Mouse (Mus musculus) midbrain, postnatal 0 days (tissue): ENCODE results near the gene Simc1. TPM values are rescaled to one million over a fixed set of nuclear protein-coding genes. Genes with fewer than 3 reads are reported as not detected.

Experiments used
- ATAC-seq: fragments of 200-750 bp; cut with Nextera tagmentation; 2 replicates; pipeline ENCODE4 v1.8.0; 2017; ENCODE audit warnings: moderate number of reproducible peaks, mild to moderate bottlenecking, moderate TSS enrichment, moderate library complexity; ENCODE audit not compliant: low FRiP score
- DNase-seq: peaks from one replicate; pipeline ENCODE4 v3.0.0-alpha.2; 2015; ENCODE audit warnings: low spot score
- H3K27ac ChIP-seq: fragments of 300-500 bp; sonication (generic); 2 replicates; pipeline ENCODE4 v1.5.1; 2014; ENCODE audit warnings: low read depth, mild to moderate bottlenecking, low read length, mixed read lengths
- H3K27me3 ChIP-seq: fragments of 300-500 bp; sonication (generic); 2 replicates; pipeline ENCODE4 v1.6.1; 2014; ENCODE audit warnings: low read length, control low read depth, mixed read lengths; ENCODE audit not compliant: insufficient read depth
- H3K36me3 ChIP-seq: fragments of 300-500 bp; sonication (generic); 2 replicates; pipeline ENCODE4 v1.6.1; 2014; ENCODE audit warnings: low read length, control low read depth, mixed read lengths; ENCODE audit not compliant: insufficient read depth
- H3K4me1 ChIP-seq: fragments of 300-500 bp; sonication (generic); 2 replicates; pipeline ENCODE4 v1.6.1; 2014; ENCODE audit warnings: mild to moderate bottlenecking, control low read depth, antibody characterized with exemption, low read length, mixed read lengths; ENCODE audit not compliant: insufficient read depth
- H3K4me2 ChIP-seq: fragments of 300-500 bp; sonication (generic); 2 replicates; pipeline ENCODE4 v1.6.1; 2014; ENCODE audit warnings: low read depth, mild to moderate bottlenecking, low read length, mixed read lengths; ENCODE audit not compliant: poor library complexity, severe bottlenecking
- H3K4me3 ChIP-seq: fragments of 300-500 bp; sonication (generic); 2 replicates; pipeline ENCODE4 v1.5.1; 2014; ENCODE audit warnings: low read depth, mild to moderate bottlenecking, low read length, moderate library complexity
- H3K9ac ChIP-seq: fragments of 300-500 bp; sonication (generic); replicated peaks from 2 replicates; pipeline ENCODE4 v1.6.1; 2014; ENCODE audit warnings: mild to moderate bottlenecking, low read length, moderate library complexity, mixed read lengths; ENCODE audit not compliant: poor library complexity, severe bottlenecking
- H3K9me3 ChIP-seq: fragments of 300-500 bp; sonication (generic); 2 replicates; pipeline ENCODE4 v1.6.1; 2016; ENCODE audit warnings: low read length, control low read depth
- CTCF ChIP-seq: IDR thresholded peaks from 2 replicates; pipeline ENCODE4 v1.5.1; 2016; ENCODE audit warnings: antibody characterized with exemption, mild to moderate bottlenecking
- WGBS: fragments of 180-500 bp; shearing (Covaris S2); extraction: QIAGEN DNeasy Blood & Tissue Kit; methylation state at CpG from one replicate; pipeline ENCODE4 v1.1.7; 2014; 5-methylcytosine and 5-hydroxymethylcytosine counted together
- polyA plus RNA-seq: library from polyadenylated mRNA; unstranded; fragments of >200 nt; fragmentation: Nextera tagmentation; extraction: Ambion mirVana; gene quantifications from 2 replicates; pipeline ENCODE4 v1.2.1, GENCODE M21; 2015
- total RNA-seq: library from RNA; depleted of rRNA; stranded (reverse); fragments of >200 nt; gene quantifications from 2 replicates; pipeline ENCODE4 v1.2.3, GENCODE M21; 2014

Gene Simc1
- total and polyA plus RNA-seq, 2 experiments from 2014 or later: 10.2 to 23.6 TPM

- H3K4me2 ChIP-seq: no peak overlapping the region
- no peak overlapping the region for H3K9ac ChIP-seq
- peaks cover 8% of the 10 kb centered on the region; the same call in 1 of the 2 replicates for H3K4me1 ChIP-seq
- DNase-seq (no peak), ATAC-seq (no peak)
- peak overlapping the region; percentile 26; the same call in 1 of the 2 replicates for H3K27ac ChIP-seq
- no peak overlapping the region for H3K4me3 ChIP-seq
- H3K9me3 ChIP-seq: no peaks in the 10 kb centered on the region
- peaks cover 38% of the 10 kb centered on the region for H3K36me3 ChIP-seq
- 81% methylated on average over 21 of the region's 21 CpGs for WGBS
- no peak for TF ChIP-seq CTCF
- no peaks in the 10 kb centered on the region for H3K27me3 ChIP-seq
Observed at GRCm38 (mm10) chr13:54577652-54578507, 74.3 kb downstream of the Simc1 start.

- Histone ChIP-seq H3K27me3 (no peaks in the 10 kb centered on the region), H3K4me3 (no peak overlapping the region), H3K4me2 (no peak overlapping the region), H3K36me3 (peaks cover 62% of the 10 kb centered on the region), H3K4me1 (no peaks in the 10 kb centered on the region), H3K27ac (no peak overlapping the region), H3K9me3 (no peaks in the 10 kb centered on the region), H3K9ac (no peak overlapping the region)
- no peak for TF ChIP-seq CTCF
- no peak for ATAC-seq
- DNase-seq: no peak
- 68% methylated on average over 2 of the region's 2 CpGs for WGBS
Observed at GRCm38 (mm10) chr13:54581385-54581784, 77.8 kb downstream of the Simc1 start.

- no peaks in the 10 kb centered on the region for H3K27me3 ChIP-seq
- peaks cover 62% of the 10 kb centered on the region for H3K36me3 ChIP-seq
- no peak for TF ChIP-seq CTCF
- 68% methylated on average over 10 of the region's 10 CpGs for WGBS
- H3K4me2 ChIP-seq: no peak overlapping the region
- no peaks in the 10 kb centered on the region for H3K4me1 ChIP-seq
- H3K4me3 ChIP-seq: no peak overlapping the region
- no peaks in the 10 kb centered on the region for H3K9me3 ChIP-seq
- no peak overlapping the region for H3K27ac ChIP-seq
- DNase-seq (no peak), ATAC-seq (no peak)
- H3K9ac ChIP-seq: no peak overlapping the region
Observed at GRCm38 (mm10) chr13:54582126-54582525, 78.5 kb downstream of the Simc1 start.

- no peaks in the 10 kb centered on the region for H3K4me1 ChIP-seq
- H3K36me3 ChIP-seq: peaks cover 60% of the 10 kb centered on the region
- 93% methylated on average over 5 of the region's 5 CpGs for WGBS
- no peak overlapping the region for H3K4me3 ChIP-seq
- H3K27ac ChIP-seq: no peak overlapping the region
- H3K27me3 ChIP-seq: no peaks in the 10 kb centered on the region
- H3K9ac ChIP-seq: no peak overlapping the region
- no peak for DNase-seq
- no peaks in the 10 kb centered on the region for H3K9me3 ChIP-seq
- no peak for ATAC-seq
- H3K4me2 ChIP-seq: no peak overlapping the region
- TF ChIP-seq CTCF: no peak
Observed at GRCm38 (mm10) chr13:54582860-54583259, 79.3 kb downstream of the Simc1 start.

GRCm38 (mm10) chr13:54585831-54586230 is 82.3 kb downstream of the Simc1 start:
- Histone ChIP-seq H3K4me2 (no peak overlapping the region), H3K27ac (no peak overlapping the region), H3K4me3 (no peak overlapping the region), H3K27me3 (no peaks in the 10 kb centered on the region), H3K9me3 (no peaks in the 10 kb centered on the region), H3K36me3 (peaks cover 35% of the 10 kb centered on the region), H3K4me1 (peaks cover 2% of the 10 kb centered on the region; the same call in 1 of the 2 replicates), H3K9ac (no peak overlapping the region)
- no peak for DNase-seq
- no peak for ATAC-seq
- WGBS: 90% methylated on average over 11 of the region's 11 CpGs
- no peak for TF ChIP-seq CTCF

- H3K27me3 ChIP-seq: no peaks in the 10 kb centered on the region
Observed at GRCm38 (mm10) chr13:54589414-54589995, 85.9 kb downstream of the Simc1 start.

More at GRCm38 (mm10) chr13:54589414-54589995, 85.9 kb downstream of the Simc1 start:
- no peak for DNase-seq
- 4% methylated on average over 24 of the region's 24 CpGs for WGBS
- no peak overlapping the region for H3K27ac ChIP-seq
- peak overlapping the region; percentile 78 for H3K4me2 ChIP-seq
- peaks cover 13% of the 10 kb centered on the region for H3K36me3 ChIP-seq
- TF ChIP-seq CTCF: no peak
- ATAC-seq: peak; percentile 18; the same call in 1 of the 2 replicates
- H3K4me3 ChIP-seq: peak overlapping the region; percentile 79
- peak overlapping the region; percentile 54 for H3K9ac ChIP-seq
- H3K4me1 ChIP-seq: peaks cover 8% of the 10 kb centered on the region
- H3K9me3 ChIP-seq: no peaks in the 10 kb centered on the region
